Mouse (Mus musculus): Measurements from ENCODE around the gene Cldn20.

Cldn20 gene

DNA sequence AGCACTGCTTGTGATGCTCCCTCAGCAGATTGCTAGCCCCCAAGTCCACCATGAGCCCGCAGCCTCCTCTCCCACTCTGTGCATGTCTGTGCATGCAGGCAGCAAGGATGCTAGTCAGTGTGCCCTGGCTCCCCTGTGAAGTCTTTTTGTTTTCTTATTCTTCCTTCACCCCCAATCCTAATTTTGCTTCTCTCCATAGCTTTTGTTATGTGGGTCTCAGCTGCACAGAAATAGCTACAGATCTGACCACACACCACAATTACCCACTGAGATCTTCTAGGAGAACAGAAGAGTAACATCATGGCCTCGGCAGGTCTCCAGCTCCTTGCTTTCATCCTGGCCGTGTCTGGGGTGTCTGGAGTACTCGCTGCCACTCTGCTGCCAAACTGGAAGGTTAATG lies at the start of gene Cldn20:
TSS of gene Cldn20 (plus strand) at position 301 of the 400 bp plus-strand sequence.
- in situ Hi-C loops (cut with MseI, MboI): no loop called here

DNA sequence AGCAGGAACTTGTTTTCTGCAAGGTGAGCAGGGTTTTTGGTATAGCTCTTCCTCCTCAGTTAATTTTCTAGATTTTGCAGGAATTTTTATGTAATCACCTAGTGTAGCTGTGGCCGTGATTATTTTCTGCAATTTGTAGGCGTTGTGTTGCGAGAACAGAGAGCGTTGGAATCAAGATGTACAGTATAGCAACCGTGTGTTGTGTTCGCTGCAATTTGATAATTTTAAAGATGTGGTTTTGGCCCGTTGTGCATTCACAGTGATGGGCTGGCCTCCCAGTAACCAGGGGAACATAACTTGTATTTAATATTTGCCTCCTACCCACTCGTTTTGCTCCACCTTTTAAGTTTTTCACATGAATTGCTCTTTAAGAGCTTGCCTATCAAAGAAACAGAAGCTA lies 49.3 kb upstream of the Cldn20 start:
- in situ Hi-C loops (cut with MseI, MboI): no loop called here

- in situ Hi-C loops (cut with MseI, MboI): no loop called here
These were observed 46.5 kb upstream of the Cldn20 start for GRCm38 (mm10) chr17:3485851-3486250.

DNA sequence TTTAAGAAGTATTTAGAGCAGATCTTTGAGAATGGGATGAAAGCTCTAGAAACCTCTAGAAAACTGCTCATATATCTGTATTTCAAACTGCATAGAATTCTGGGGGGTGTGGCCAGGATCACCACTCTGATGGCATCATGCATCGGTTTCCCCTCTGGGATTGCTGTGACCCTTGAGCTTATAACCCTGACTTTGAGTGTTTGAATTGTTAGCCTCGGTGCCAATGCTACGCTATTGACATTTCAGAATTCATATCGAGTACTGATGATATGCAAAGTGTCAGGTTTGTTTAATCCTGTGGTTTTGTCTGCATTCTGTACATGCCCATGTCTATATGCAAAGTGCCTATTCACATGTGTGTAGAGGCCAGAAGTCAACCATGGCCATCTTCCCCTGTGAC lies 45.1 kb upstream of the Cldn20 start:
- in situ Hi-C loops (cut with MseI, MboI): no loop called here

GRCm38 (mm10) chr17:3487721-3488601 lies 44.4 kb upstream of the Cldn20 start:
- in situ Hi-C loops (cut with MseI, MboI): no loop called here

DNA sequence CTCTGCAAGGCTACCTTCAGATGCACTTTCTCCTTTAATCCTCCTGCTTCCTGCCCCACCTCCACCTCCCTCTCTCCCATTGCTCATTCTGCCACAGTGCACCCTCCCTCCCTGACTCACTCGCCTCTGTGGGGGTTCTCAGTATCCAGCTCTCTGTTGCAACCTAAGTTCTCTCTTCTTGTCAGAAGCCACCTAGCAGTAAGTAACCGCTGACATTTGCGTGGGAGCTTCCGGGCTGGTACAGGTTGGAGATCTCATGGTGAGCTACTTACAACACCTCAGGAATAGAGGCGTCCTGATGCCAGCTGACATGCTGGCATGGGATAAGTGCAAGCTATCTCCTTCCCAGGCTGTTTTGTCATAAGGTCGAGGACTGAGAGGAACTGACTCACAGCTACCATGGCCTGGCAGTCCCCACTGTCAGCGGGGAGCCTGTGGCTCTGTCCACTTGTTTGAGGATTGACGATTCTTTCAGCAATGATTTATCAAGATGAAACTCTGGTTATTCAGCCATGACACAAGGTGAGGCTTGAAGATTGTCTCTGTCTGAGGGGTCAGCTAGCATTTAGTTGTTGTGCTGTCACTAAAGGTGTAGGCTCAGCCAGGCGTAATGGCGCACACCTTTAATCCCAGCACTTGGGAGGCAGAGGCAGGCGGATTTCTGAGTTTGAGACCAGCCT lies 42.0 kb upstream of the Cldn20 start:
- in situ Hi-C loops (cut with MseI, MboI): no loop called here

- in situ Hi-C loops (cut with MseI, MboI): no loop called here
These were observed 41.3 kb upstream of the Cldn20 start for GRCm38 (mm10) chr17:3491065-3491464.

- in situ Hi-C loops (cut with MseI, MboI): no loop called here
These were observed 40.7 kb upstream of the Cldn20 start for GRCm38 (mm10) chr17:3491667-3492066.

- in situ Hi-C loops (cut with MseI, MboI): no loop called here
These were observed 36.8 kb upstream of the Cldn20 start for GRCm38 (mm10) chr17:3495576-3495975.

- in situ Hi-C loops (cut with MseI, MboI): no loop called here
These were observed 36.3 kb upstream of the Cldn20 start for GRCm38 (mm10) chr17:3496080-3496479.

- in situ Hi-C loops (cut with MseI, MboI): no loop called here
These were observed 34.3 kb upstream of the Cldn20 start for GRCm38 (mm10) chr17:3498086-3498485.

- in situ Hi-C loops (cut with MseI, MboI): no loop called here
These were observed 33.8 kb upstream of the Cldn20 start for GRCm38 (mm10) chr17:3498580-3498979.

- in situ Hi-C loops (cut with MseI, MboI): no loop called here
These were observed 32.9 kb upstream of the Cldn20 start for GRCm38 (mm10) chr17:3499468-3499867.

DNA sequence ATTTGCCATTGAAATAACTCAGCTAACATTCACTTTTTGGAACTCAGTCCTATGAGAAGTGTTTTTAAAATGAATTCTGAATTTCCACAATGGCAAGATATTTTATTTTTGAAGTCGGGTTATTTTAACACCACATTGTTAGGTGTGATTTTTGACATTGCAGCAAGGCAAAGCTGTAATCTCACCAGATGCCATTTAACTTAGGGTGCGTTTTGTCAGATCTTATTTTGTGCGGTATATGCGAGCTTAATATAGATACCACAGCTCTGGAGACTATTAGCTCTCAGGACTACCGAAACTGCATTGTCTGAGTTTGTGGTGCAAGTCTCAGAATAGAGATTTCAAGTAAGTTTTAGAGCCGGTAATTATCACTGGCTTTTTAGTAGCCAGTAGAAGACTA lies 32.3 kb upstream of the Cldn20 start:
- in situ Hi-C loops (cut with MseI, MboI): loop anchor here in 1 of 2 experiments (5.0 kb wide), 1 partner anchor 43 kb away; no protein-coding TSS in a partner anchor

DNA sequence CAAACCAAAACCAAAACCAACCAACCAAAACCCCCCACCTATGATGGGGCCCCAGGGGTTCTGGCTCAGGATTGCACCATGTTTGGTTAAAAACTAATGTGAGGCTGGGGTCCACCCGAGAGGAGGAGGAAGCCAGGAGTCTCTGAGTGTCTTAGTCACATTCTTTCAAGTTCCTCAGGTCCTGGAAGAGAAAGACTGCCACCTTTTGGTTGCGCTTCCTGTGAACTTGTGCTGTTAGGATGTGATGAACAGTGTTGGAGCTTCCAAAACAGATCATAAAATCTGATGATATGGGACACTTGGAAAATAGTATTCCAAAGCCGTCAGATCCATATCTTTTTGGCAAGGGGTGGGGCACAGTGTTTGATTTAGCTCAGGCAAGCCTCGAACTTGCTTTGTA lies 31.4 kb upstream of the Cldn20 start:
- in situ Hi-C loops (cut with MseI, MboI): loop anchor here in 1 of 2 experiments (5.0 kb wide), 1 partner anchor 44 kb away; no protein-coding TSS in a partner anchor

- in situ Hi-C loops (cut with MseI, MboI): no loop called here
These were observed 26.6 kb upstream of the Cldn20 start for GRCm38 (mm10) chr17:3505711-3506110.

GRCm38 (mm10) chr17:3506508-3506907 lies 25.8 kb upstream of the Cldn20 start:
- in situ Hi-C loops (cut with MseI, MboI): no loop called here

DNA sequence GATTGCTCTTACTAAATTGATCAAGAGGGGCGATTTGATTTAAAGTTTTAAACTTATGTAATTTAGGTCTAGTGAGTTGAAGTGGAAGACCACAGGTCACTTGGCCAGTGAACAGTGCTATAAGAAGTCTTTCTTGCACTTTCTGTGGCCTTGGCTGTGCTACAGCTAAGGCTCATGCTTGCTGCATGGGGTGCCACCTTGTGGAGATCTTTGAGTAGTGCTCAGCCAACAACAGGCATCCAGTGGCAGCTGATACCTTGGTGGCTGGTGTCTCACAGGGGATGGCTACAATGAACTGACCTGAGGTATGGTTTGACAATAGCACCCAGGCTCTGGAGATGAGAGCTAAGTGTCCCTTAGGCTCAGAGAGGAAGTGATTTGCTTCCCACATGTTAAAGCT lies 22.5 kb upstream of the Cldn20 start:
- in situ Hi-C loops (cut with MseI, MboI): no loop called here

GRCm38 (mm10) chr17:3514316-3514715 lies 18.0 kb upstream of the Cldn20 start:
- in situ Hi-C loops (cut with MseI, MboI): no loop called here

DNA sequence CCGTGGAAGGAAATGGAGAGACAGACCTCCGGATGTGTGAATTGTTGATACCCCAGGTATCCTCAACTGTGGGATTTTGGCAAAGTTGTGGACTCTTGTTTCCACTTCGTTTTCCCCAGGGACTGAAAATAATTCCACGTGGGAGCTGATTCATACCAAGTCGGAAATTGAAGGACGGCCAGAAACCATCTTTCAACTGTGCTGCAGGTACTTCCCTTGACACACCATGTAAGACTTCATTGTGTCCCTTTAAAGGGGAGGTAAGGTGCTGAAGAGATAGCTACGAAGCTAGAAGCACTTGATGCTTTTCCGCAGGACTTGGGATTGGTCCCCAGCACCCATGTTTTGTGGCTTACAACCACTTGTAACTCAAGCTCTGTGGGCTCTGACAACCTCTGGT lies 16.5 kb upstream of the Cldn20 start:
- in situ Hi-C loops (cut with MseI, MboI): no loop called here

GRCm38 (mm10) chr17:3516406-3516805 lies 15.9 kb upstream of the Cldn20 start:
- in situ Hi-C loops (cut with MseI, MboI): no loop called here

DNA sequence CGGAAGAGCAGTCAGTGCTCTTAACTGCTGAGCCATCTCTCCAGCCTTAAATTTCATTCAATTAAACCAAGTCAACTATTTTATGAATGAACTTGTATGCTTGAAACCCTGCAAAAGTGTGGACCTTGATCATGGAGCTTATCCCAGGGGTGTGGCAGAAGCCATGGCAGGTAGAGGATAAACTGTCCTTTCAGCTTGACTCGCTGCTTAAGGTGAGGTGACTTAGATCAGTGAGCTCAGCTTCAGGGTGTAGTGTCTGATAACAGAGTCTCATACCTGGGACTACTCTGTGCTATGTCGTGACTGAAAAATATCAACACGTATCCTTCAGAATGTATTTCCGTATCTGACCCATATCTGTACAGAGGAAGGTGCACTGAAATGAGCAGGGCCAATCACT lies 12.0 kb upstream of the Cldn20 start:
- in situ Hi-C loops (cut with MseI, MboI): no loop called here
